Mouse (Mus musculus): ENCODE measurements at regions not wholly inside any gene's neighbourhood (a gene's known extent, or its start where the extent isn't known, plus 50 kb on each side); places are given as distances from the start of the nearest gene placed in this dataset.

DNA sequence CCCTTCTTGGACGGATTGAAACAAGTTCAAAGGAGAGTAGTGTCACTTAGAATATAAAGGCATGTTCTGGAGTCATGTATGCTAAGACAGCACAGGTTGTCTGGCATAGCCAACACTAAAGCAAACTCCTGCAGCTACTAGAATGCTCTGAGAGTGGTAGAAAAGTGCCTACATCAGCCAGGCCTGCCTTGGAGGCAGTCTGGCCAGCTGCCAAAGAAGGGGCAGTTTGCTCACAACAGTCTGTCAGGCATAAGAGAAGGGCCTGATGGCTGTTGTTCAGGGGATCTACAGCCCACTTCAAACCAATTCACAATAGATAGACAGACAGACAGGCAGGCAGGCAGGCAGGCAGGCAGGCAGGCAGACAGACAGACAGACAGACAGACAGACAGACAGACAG is 136.5 kb upstream of the Dap start:
- DNase-seq (ENCODE audit: low read depth, low spot score): no peak

DNA sequence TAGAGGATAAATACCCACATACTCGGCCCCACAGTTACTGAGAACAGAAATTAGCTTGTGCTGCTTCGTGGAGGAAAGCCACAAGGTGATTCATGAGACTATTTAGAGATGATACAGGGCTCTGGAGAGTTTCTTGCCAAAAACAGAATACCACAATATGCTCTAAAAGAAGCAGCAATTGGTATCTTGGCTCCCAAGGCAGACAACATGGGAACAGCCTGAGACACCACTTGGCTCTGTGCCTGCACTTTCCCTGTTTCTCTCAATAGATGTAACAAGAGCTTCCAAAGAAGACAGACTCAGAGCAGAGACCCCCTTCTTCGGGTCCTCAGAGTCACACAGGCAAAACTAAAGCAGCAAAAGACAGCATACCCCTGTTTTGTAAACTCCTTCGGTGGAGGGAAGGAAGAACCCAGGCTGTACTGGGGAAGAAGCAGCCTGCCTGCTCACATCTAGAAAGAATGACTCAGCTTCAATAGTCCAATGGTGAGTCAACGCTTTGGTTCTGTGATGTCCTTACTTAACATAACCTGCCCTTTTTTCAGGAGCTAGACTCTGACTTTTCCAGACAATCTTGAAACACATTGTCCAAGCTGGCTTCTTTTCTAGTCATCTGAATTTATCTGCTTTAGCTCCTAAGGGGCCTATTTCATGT is 132.1 kb upstream of the Dap start:
- peak; percentile 38 for DNase-seq (ENCODE audit: low read depth, low spot score)

DNA sequence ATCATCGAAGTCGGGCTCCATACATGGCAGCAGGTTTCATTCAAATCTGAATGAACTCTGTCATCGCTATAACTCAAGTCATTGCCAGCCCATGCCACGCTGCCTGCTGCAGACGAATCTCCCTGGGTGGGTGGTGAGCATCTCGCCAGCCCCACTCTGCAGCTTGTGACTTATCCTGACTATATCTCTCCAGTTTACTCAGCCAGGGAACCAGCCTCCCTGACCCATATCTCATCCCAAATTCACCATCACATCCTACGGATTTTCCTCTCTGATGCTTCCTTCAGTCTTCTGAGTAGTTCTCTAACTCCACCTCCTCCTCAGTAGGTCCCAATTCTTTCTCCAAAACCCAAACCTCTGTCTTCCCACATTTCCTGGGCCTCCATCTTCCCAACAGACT is 127.9 kb upstream of the Dap start:
- DNase-seq (ENCODE audit: low read depth, low spot score): no peak

DNA sequence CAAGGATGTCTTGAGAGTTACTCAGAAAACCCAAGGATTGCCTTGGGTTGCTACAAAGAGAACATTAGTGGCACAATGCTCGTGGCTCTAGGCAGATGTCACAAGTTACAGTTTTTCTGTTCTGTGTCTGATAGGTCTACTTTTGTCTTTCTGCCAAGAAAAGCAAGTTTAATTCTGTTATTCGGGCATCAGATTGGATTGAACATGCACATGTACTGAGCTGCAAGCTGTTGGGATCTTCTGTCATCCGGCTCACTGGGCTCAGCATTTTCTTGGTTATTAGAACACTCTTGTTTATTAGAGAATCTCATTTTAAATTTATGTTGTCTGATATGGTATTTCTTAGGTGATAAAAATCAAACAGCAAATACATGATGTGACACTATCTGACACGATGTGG is 126.8 kb upstream of the Dap start:
- no peak for DNase-seq (ENCODE audit: low read depth, low spot score)

DNA sequence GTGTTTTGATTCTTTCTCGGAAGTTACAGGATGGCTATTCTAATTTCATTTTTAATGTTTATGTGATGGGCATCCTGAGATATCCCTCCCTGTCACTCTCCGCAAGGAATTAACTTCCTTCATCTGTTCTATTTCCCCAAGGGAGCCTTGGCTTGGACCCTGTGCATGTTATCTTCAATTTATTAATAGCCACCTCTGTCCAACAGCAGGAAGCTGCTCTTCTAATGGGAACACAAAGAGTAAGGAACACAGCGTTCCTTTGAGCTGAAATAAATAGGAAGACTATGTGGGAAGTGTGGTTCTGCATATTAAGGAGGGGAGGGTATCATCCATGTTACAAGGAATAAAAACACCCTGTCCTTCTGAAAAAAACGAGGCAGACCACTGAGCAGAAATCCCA is 119.4 kb upstream of the Dap start:
- DNase-seq (ENCODE audit: low read depth, low spot score): no peak

DNA sequence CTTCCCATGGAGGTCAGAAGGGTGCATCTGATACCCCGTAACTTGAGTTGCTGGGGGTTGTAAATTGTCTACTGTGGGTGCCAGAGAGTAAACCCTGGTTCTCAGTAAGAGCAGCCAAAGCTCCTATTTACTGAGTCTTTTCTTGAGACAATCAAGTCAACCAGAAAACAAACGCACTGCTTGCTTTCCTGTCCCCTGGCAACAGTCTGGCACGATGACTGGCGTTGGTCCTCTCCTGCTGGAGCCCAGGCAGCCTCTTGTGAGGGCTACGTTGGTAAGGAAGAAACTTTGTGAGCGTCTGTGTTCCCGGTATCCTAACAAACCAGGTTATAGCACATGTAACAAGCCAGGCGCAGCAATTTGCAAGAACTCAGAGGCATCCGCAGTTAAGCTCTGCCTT is 117.2 kb upstream of the Dap start:
- DNase-seq (ENCODE audit: low read depth, low spot score): no peak

DNA sequence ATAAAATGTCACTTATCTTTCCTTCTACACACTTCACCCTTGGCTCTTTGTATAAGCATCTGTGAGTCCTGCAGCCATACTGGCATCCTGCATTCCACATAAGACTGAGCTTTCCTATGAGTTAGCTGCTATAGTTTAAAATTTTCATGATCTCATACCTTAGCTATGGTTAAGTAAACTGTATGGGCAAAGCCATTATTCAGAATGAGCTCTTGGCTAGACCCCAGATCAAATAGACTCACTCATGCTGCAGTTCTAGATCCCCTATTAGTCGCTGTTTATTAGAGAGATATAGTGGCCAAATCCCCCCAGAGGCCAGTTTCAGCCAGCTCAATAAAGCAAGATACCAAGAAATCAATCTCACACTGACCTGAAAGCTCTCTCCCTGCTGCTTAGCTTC is 110.9 kb upstream of the Dap start:
- no peak for DNase-seq (ENCODE audit: low read depth, low spot score)

DNA sequence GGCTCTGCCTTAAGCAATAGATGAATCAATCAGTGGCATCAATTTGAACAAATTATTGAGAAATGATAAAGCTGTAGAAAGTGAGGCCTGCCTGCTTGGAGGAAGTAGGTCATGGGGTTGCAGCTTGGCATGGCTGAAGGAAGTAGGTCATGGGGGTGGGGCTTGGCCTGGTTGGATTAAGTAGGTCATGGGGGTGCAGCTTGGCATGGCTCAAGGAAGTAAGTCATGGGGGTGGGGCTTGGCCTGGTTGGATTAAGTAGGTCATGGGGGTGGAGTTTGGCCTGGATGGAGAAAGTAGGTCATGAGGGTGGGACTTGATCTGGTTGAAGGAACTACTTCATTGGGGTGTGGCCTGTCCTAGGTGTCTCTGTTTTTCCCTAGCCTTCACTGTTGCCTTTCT is 106.8 kb upstream of the Dap start:
- DNase-seq (ENCODE audit: low read depth, low spot score): no peak

DNA sequence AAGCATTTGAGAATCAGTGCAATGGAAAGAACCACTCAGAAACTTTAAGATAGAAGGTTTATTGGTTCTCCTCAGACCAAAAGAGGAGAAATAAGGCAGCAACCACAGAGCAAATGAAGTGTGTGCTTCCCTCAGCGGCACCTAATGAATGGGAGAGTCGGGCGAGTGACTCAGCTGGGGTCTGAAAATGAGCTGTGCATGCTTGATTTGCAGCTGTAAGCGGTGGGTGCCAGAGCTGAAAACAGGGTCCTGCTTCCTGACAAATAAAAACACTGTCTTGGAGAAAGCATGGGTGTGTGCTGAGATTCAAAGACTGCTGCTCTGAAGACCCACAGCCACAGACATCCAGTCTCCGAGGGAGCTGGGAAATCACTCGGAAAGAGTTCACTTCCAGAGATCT is 104.0 kb upstream of the Dap start:
- no peak for DNase-seq (ENCODE audit: low read depth, low spot score)

DNA sequence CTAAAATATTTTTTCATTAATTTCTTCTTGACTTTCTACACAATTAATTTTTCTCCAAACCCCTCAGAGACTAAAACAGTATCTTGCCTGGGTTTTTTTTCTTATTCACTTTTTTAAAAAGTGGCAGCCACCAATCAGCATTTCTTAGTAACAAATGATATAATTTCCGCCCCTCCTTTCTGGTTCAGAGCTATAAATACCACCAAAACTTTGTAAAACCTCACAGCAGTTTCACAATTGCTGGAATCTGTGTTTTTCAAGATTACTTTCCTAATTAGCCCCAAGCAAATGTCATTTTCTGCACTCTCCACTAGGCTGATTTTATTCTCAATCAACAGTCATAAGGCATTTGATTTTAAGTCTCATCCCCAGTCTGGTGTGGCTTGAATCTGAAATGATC is 98.3 kb upstream of the Dap start:
- no peak for DNase-seq (ENCODE audit: low read depth, low spot score)

DNA sequence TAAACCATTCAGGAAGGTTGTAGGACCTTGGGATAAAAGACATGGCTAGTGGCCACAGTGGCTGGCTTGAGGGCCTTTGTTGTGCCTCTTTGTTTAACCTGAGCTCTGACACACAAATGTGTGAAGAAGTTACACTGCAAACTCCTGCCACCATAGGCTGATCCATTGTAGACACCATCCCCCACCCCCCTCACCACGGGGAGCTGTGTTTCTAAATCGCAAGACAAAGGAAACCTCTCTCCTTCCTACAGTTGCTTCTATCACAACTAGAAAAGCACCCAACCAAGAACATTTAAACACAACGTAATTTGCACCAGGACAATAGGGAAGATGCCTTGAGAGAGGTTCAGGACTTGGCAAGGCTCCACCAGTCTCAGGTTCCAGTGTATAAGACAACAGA is 97.1 kb upstream of the Dap start:
- no peak for DNase-seq (ENCODE audit: low read depth, low spot score)

DNA sequence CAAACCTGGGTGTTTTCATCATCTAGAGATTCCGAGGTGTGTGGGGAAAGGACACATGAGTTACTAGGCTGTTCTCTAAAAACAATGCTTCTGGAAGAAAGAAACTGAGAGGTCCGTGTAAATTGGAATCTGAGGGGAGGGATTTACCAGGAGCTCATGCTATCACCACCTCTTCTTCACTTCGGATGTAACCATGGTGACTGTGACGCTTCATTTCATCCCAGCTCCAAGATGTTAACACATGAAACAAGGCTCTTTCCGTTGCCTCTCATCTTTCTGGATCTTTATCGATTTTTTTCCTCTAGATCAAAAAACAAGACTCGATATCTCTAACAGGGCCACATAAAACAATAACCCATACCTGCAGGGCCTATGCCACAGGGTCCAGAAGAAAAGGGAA is 89.2 kb upstream of the Dap start:
- DNase-seq (ENCODE audit: low read depth, low spot score): no peak

DNA sequence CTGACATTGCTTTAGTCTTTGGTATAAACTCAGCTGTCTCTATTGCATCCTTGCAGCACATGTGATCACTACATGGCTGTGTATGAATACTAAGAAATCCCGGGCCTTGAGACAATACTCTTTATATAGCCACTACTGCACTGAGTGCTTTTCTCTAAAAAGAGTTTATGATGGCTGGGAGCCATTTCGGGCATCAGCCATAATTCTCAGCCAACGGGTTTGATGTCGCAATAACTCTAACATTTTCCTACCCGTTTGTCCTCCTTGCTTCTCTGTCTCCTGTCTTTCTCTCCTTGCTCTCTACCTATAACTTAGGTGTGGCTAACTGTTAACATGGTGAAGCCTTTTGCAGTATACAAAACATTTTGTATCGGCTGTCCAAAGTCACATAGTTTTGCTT is 85.5 kb upstream of the Dap start:
- DNase-seq (ENCODE audit: low read depth, low spot score): no peak

DNA sequence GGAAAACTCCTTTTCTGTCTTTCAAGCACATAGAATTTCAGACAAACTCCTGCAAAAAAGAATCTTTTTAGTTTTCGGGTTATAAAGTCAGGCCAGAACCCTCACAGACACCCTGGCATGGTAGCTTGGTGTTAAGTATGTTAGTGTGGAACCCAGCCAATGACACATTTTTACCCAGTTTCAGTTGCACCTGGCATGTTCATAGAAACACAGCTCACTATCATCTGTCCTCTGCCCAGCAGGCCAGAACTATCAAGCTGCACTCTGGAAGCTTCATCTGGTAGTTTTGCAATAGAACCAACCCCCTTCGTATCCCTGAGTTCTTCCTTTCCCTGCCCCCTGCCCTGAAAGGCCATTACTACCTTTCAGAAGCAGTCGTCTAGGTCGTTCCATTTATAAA is 82.4 kb upstream of the Dap start:
- no peak for DNase-seq (ENCODE audit: low read depth, low spot score)

DNA sequence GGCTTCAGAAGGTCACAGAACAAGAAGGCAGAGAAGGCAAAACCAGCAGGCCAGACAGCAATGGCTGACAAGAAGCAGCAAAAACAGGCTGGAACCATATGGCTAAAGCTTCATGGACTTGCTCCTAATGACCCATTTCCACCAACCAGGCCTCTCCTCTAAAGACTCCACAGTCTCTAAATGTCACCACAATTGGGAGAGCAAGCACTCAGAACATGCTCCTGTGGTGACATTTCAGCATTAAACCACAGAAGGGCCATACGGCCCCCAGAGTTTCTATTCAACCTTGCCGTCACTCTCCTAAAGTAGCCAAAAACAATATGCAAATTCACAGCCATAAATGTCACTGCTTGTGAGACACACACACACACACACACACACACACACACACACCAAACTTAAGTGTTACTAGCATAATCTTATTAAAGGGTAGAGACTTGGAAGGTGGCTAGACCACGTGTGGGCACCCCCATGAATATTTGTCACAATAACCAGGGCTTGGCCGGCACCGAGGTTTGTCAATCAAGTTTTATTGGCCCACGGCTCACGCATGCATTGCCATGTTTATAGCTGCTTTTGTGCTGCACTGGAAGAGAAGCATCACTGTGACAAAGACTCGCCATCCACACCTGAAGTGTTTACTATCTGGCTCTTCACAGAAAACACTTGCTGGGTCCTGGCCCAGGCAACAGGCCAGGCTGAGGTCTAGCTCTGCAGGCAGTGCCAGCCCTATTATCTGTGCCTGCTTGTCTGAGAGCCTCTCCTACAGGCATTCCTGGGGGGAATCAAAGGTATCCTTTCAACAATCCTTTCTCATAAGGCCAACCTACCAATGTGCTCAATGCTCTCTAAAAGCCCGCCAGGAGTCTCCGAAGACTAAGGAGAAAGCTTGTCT is 75.6 kb upstream of the Dap start:
- no peak for DNase-seq (ENCODE audit: low read depth, low spot score)

DNA sequence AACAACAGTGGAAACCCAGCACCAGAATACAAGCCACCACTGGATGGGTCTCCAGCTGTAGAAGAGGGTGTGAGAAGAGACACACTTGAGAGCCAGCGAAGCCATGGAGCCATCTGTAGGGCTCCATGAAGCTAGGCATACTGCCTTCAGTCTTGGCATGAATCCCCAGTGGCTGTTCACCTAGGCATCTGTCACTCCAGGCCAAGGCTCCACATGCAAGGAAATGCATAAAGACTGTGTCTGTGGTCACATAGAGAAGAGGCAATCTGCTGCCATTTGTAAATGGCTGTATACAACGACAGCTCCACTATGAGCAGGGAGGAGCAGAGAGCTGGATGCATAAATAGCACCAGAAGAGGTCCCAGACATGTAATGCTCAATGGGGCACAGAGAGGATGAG is 74.3 kb upstream of the Dap start:
- DNase-seq (ENCODE audit: low read depth, low spot score): no peak

DNA sequence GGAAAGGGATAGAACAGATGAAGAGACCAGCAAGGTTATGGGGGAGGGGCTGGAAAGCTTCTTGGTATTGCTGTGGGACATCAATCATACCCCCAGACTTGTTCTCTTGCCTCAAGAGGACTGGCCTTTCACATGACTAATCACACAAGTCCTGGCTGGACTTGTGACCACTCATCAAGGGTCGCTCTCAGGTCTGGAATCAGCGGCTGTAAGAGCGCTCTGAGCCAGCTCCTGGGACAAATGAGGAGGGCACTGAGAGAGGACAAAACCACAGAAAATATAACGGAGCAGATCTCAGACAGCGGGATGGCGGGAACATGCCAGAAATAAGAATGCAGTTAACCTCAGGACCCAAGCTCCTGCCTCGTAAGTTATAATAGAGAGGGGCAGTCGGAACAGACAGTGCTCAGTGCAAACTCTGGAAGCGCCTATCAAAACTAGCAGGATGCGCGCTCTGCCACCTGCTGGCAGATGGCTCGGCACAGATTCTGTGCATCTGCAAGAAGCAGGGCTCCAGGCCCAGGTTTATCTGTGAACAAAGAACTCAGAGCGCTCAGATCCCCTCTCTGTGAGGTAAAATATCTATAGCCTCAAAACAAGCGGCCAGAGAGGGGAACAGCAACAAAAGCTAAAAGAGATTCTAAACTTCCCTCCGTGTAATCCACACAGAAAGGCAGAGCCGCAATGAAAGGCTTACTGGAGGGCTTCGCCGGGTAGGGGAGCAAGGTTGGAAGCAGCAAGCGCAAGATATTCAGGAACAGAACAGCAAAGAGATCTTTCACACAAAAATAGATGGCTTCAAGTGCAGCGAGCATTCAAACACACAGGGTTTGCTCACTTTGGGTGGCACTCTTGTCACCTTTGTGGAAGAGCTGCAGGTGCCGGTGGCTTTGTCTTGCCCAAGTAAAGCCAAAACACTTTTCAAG is 73.3 kb upstream of the Dap start:
- DNase-seq (ENCODE audit: low read depth, low spot score): no peak

DNA sequence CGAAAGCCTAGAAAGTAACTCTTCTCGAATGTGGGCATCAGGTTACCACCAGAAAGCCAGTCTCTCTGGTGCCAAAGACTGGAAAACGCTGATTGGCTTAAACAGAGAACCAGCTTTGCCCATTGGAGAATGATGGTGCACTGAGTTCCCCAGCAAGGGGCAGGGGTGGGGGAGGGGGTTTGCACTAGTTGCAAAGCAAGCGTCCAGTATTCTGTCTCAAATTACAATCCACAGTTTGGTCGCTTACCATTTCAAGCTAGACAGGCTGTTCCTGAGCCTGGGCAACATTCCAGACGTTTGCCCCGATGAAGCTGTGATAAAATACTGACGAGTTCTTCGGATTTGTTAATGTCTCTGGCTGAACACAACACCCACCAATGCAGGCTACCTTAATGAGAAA is 69.0 kb upstream of the Dap start:
- peak; percentile 7 for DNase-seq (ENCODE audit: low read depth, low spot score)

DNA sequence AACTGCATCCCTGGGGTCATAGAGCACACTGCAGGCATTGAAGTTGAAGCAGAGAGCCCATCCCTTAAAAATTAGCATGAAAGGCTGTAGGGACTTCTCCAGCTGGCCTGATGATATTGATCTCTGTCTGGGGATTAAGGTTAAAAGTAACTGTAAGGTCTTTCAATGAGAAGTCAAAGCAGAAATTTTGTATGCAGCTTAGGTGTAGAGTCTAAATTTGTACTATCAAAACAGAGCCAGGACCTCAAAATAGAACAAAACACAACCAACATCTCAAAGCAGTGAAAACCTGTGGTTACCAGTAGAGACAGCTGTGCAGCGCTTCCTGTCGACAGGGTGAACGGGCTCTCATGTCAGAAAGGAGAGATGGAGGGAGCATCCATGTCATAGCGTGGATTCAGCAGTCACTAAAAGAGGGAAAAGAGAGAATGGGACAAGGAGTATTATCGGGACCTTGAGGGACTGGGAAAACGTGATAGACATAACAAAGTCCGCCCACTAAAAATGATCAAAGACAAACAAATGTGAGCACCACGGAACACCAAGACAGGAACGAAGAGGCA is 57.5 kb upstream of the Dap start:
- DNase-seq (ENCODE audit: low read depth, low spot score): no peak

DNA sequence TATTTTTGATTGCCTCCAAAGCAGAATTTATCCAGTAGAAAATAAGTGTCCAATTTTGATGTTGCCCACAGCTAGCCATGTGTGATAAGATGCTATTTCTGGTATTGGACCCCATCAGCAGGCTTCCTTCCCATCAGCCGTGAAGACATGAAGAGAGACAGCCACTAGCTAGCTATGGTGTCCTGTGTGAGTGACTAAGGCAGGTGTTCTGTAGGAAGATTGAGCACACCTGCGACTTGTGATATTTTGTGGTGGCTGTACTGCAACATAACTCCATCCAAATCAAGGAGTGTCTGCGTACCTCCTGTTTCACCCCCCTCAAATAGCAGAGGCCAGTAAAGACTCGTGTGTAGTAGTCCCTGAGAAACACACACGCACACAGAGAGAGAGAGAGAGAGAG is 56.6 kb upstream of the Dap start:
- DNase-seq (ENCODE audit: low read depth, low spot score): no peak

DNA sequence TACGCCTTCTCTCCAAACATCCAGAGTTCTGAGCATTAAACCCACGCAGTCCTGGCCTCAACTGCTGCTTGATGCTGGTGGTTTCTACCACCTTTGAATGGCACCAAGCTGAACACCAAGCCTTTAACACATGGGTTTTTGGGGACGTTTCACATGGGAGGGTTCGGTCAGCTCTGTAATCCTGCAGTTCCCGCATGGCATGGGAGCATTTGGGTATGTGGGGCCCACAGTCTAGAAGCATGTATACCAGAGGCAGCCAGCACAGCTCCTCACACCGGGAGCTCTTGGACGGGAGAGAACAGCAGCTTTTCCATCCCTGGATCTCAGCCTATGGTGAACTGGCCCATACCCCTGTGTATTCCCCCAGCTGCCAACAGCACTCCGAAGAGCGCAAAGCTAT is 55.9 kb upstream of the Dap start:
- no peak for DNase-seq (ENCODE audit: low read depth, low spot score)
